Mouse (Mus musculus) heart, embryonic 11.5 days (tissue): Measurements from ENCODE around the gene Dydc2. TPM values are rescaled to one million over a fixed set of nuclear protein-coding genes. Genes with fewer than 3 reads are reported as not detected.

Experiments used
- ATAC-seq: fragments of 200-750 bp; cut with Nextera tagmentation; replicated peaks from 2 replicates; pipeline ENCODE4 v1.8.0; 2017; ENCODE audit warnings: moderate library complexity; ENCODE audit not compliant: insufficient number of reproducible peaks, low FRiP score, low TSS enrichment
- H3K27ac ChIP-seq: fragments of 300-500 bp; sonication (generic); 2 replicates; pipeline ENCODE4 v1.5.1; 2014; ENCODE audit warnings: mild to moderate bottlenecking, low read depth, low read length
- H3K27me3 ChIP-seq: fragments of 300-500 bp; sonication (generic); 2 replicates; pipeline ENCODE4 v1.6.1; 2014; ENCODE audit warnings: mild to moderate bottlenecking, low read length, mixed read lengths; ENCODE audit not compliant: control insufficient read depth, insufficient read depth
- H3K36me3 ChIP-seq: fragments of 300-500 bp; sonication (generic); 2 replicates; pipeline ENCODE4 v1.6.1; 2014; ENCODE audit warnings: mild to moderate bottlenecking, low read length, moderate library complexity, mixed read lengths; ENCODE audit not compliant: control insufficient read depth, insufficient read depth
- H3K4me1 ChIP-seq: fragments of 300-500 bp; sonication (generic); 2 replicates; pipeline ENCODE4 v1.6.1; 2014; ENCODE audit warnings: low read length; ENCODE audit not compliant: control insufficient read depth, insufficient read depth
- H3K4me2 ChIP-seq: fragments of 300-500 bp; sonication (generic); 2 replicates; pipeline ENCODE4 v1.6.1; 2014; ENCODE audit warnings: mild to moderate bottlenecking, moderate library complexity
- H3K4me3 ChIP-seq: fragments of 300-500 bp; sonication (generic); 2 replicates; pipeline ENCODE4 v1.5.1; 2014; ENCODE audit warnings: low read depth, low read length
- H3K9ac ChIP-seq: fragments of 300-500 bp; sonication (generic); 2 replicates; pipeline ENCODE4 v1.6.1; 2014; ENCODE audit warnings: mild to moderate bottlenecking, low read depth, low read length, moderate library complexity
- H3K9me3 ChIP-seq: fragments of 300-500 bp; sonication (generic); replicated peaks from 2 replicates; pipeline ENCODE4 v1.6.1; 2016; ENCODE audit warnings: low read length; ENCODE audit not compliant: control insufficient read depth
- whole genome bisulfite sequencing: fragments of 180-500 bp; shearing (Covaris S2); extraction: QIAGEN DNeasy Blood & Tissue Kit; methylation state at CpG from one replicate; pipeline ENCODE4 v1.1.7; 2014; ENCODE audit not compliant: insufficient replicate concordance; 5-methylcytosine and 5-hydroxymethylcytosine counted together
- polyA plus RNA-seq: library from polyadenylated mRNA; unstranded; fragments of >200 nt; fragmentation: Nextera tagmentation; extraction: Ambion mirVana; gene quantifications from 2 replicates; pipeline ENCODE4 v1.2.1, GENCODE M21; 2014

The Dydc2 gene
- polyA plus RNA-seq, 1 experiment from 2014 or later = 0.53 TPM

- Histone ChIP-seq H3K4me1 (peaks cover 19% of the 10 kb centered on the region), H3K9ac (no peak overlapping the region), H3K27ac (no peak overlapping the region), H3K9me3 (no peaks in the 10 kb centered on the region), H3K36me3 (no peaks in the 10 kb centered on the region), H3K4me3 (no peak overlapping the region), H3K27me3 (no peaks in the 10 kb centered on the region), H3K4me2 (no peak overlapping the region)
- WGBS = 67% methylated on average over 3 of the region's 3 CpGs
- ATAC-seq = no peak
Measured at GRCm38 (mm10) chr14:41011916-41012315, 57.1 kb downstream of the Dydc2 start.

GRCm38 (mm10) chr14:41008138-41008537, 60.9 kb downstream of the Dydc2 start:
- ATAC-seq = peak; percentile 70
- Histone ChIP-seq H3K27me3 (peaks cover 4% of the 10 kb centered on the region; the same call in 1 of the 2 replicates), H3K4me2 (peak overlapping the region; percentile 4; the same call in 1 of the 2 replicates), H3K4me3 (no peak overlapping the region), H3K9ac (no peak overlapping the region), H3K36me3 (no peaks in the 10 kb centered on the region), H3K4me1 (peaks cover 24% of the 10 kb centered on the region), H3K9me3 (no peaks in the 10 kb centered on the region), H3K27ac (peak overlapping the region; percentile 51)
- 38% methylated on average over 2 of the region's 2 CpGs for WGBS

- Histone ChIP-seq H3K4me3 (no peak overlapping the region), H3K36me3 (no peaks in the 10 kb centered on the region), H3K4me2 (peak overlapping the region; percentile 4), H3K9ac (no peak overlapping the region), H3K4me1 (peaks cover 24% of the 10 kb centered on the region), H3K27me3 (peaks cover 4% of the 10 kb centered on the region; the same call in 1 of the 2 replicates), H3K9me3 (no peaks in the 10 kb centered on the region), H3K27ac (peak overlapping the region; percentile 51)
- WGBS = 13% methylated on average over 5 of the region's 5 CpGs
- peak; percentile 69; the same call in 1 of the 2 replicates for ATAC-seq
Measured at GRCm38 (mm10) chr14:41007641-41008040, 61.4 kb downstream of the Dydc2 start.

GRCm38 (mm10) chr14:41006899-41007298, 62.1 kb downstream of the Dydc2 start:
- Histone ChIP-seq H3K4me1 (peaks cover 24% of the 10 kb centered on the region), H3K27ac (peak overlapping the region; percentile 22; the same call in 1 of the 2 replicates), H3K27me3 (peaks cover 4% of the 10 kb centered on the region; the same call in 1 of the 2 replicates), H3K36me3 (no peaks in the 10 kb centered on the region), H3K4me2 (peak overlapping the region; percentile 19; the same call in 1 of the 2 replicates), H3K9me3 (no peaks in the 10 kb centered on the region), H3K9ac (no peak overlapping the region), H3K4me3 (no peak overlapping the region)
- ATAC-seq = peak; percentile 63; the same call in 1 of the 2 replicates
- WGBS = 28% methylated on average over 3 of the region's 3 CpGs

GRCm38 (mm10) chr14:41006263-41006662, 62.7 kb downstream of the Dydc2 start:
- no peak overlapping the region for H3K9ac ChIP-seq
- 79% methylated on average over 10 of the region's 10 CpGs for WGBS
- H3K4me1 ChIP-seq = peaks cover 24% of the 10 kb centered on the region
- H3K9me3 ChIP-seq = no peaks in the 10 kb centered on the region
- H3K27me3 ChIP-seq = peaks cover 4% of the 10 kb centered on the region; the same call in 1 of the 2 replicates
- no peak overlapping the region for H3K27ac ChIP-seq
- H3K36me3 ChIP-seq = no peaks in the 10 kb centered on the region
- peak overlapping the region; percentile 0; the same call in 1 of the 2 replicates for H3K4me2 ChIP-seq
- H3K4me3 ChIP-seq = no peak overlapping the region
- ATAC-seq = no peak

- Histone ChIP-seq H3K27ac (no peak overlapping the region), H3K4me1 (peaks cover 24% of the 10 kb centered on the region), H3K36me3 (no peaks in the 10 kb centered on the region), H3K4me3 (no peak overlapping the region), H3K4me2 (no peak overlapping the region), H3K9ac (no peak overlapping the region), H3K9me3 (no peaks in the 10 kb centered on the region), H3K27me3 (peaks cover 4% of the 10 kb centered on the region; the same call in 1 of the 2 replicates)
- WGBS = 87% methylated on average over 9 of the region's 9 CpGs
- no peak for ATAC-seq
Measured at GRCm38 (mm10) chr14:41005716-41006115, 63.3 kb downstream of the Dydc2 start.

GRCm38 (mm10) chr14:41004201-41005141, 64.5 kb downstream of the Dydc2 start:
- WGBS = 19% methylated on average over 22 of the region's 22 CpGs
- Histone ChIP-seq H3K27ac (peak overlapping the region; percentile 22; the same call in 1 of the 2 replicates), H3K4me3 (0 out of 2 replicates have a peak overlapping the region, but pooled peaks have one; percentile 19), H3K36me3 (no peaks in the 10 kb centered on the region), H3K27me3 (peaks cover 4% of the 10 kb centered on the region; the same call in 1 of the 2 replicates), H3K4me2 (peak overlapping the region; percentile 55), H3K9ac (peak overlapping the region; percentile 49), H3K9me3 (no peaks in the 10 kb centered on the region), H3K4me1 (peaks cover 24% of the 10 kb centered on the region)
- ATAC-seq = no peak

- H3K4me2 ChIP-seq = no peak overlapping the region
Measured at GRCm38 (mm10) chr14:41001576-41001975, 67.4 kb downstream of the Dydc2 start.

More at GRCm38 (mm10) chr14:41001576-41001975, 67.4 kb downstream of the Dydc2 start:
- H3K27ac ChIP-seq = no peak overlapping the region
- ATAC-seq = no peak
- H3K9me3 ChIP-seq = no peaks in the 10 kb centered on the region
- no peak overlapping the region for H3K4me3 ChIP-seq
- peaks cover 10% of the 10 kb centered on the region for H3K4me1 ChIP-seq
- WGBS = 78% methylated on average over 5 of the region's 5 CpGs
- H3K9ac ChIP-seq = no peak overlapping the region
- H3K27me3 ChIP-seq = peaks cover 4% of the 10 kb centered on the region; the same call in 1 of the 2 replicates
- peaks cover 4% of the 10 kb centered on the region; the same call in 1 of the 2 replicates for H3K36me3 ChIP-seq
